Mouse (Mus musculus): ENCODE data around the gene BC048679.

BC048679 gene

DNA sequence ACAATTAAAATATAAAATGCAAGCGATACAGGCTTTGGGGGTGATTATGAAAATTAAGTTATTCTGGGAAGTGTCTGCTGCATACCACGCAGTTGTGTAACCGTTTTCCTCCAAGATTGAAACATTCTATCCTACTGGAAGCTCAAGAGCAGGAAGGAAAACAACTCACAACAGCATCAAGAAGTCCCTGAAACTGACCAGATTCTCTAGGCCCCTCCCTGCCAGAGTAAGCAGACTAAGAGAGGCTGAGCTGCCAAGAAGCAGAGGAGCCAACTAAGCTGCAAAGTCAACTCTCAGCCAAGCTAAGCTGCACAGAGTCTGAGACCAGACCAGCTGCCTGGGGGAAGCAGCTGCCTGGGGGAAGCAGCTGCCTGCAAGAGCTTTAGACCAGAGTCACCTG lies 22.9 kb downstream of the BC048679 start:
- DNase-seq = no peak

DNA sequence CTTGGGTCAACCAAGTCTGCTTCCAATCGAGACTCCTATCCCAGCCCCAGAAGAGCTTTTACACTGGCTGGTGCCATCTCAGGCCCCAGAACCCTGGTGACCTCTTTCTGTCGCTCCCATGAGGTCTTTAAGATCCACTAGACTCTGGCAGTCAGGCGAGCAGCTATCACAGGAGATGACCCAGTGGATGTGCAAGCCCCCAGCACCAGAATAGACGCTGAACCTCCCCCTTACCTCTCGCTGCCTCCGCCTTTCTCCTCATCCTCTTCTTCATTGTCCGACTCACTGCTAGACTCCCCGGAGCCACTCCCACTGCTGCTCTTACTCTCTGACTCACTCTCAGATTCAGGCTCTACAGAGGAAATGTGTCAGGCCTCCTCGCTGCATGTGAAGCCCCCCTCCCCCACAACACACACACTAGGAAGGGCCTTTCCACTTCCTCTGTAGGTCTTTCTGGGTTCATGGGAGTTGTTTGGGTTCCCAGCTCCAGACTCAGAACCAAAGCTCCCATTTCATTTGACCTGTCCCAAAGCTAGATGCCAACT lies 33.1 kb downstream of the BC048679 start:
- no peak for DNase-seq

- DNase-seq = no peak
Measured at GRCm38 (mm10) chr7:81464116-81464515, 34.0 kb downstream of the BC048679 start.

- DNase-seq = no peak
Measured at GRCm38 (mm10) chr7:81462815-81463214, 35.3 kb downstream of the BC048679 start.

DNA sequence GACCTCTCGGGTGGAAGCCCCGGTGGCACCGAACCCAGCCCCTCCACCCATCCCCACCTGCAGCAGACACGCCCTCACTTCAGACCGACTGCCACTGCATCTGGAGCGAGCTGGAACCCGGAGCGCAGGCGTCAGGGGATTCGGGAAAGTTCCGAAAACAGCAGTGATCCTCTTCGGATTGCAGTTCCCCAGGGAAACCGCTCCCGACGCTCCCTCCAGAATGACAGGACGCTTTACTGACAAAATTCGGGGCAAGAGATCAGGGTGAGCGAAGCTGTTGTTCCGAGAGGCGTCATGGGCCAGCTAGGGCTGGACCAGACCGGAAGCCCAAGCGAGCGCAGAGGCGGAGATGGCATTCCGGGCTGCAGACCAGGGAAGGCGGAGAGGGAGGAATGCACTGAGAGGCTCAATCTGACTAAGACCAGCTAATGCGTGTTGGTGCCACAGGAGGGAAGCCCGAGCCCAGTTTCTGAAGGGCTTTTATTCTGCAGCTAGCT lies 42.9 kb downstream of the BC048679 start, which contains the start of gene Cpeb1:
Gene Cpeb1 (minus strand): TSS at position 311 of the 497 bp plus-strand sequence.
- DNase-seq = peak; percentile 26

DNA sequence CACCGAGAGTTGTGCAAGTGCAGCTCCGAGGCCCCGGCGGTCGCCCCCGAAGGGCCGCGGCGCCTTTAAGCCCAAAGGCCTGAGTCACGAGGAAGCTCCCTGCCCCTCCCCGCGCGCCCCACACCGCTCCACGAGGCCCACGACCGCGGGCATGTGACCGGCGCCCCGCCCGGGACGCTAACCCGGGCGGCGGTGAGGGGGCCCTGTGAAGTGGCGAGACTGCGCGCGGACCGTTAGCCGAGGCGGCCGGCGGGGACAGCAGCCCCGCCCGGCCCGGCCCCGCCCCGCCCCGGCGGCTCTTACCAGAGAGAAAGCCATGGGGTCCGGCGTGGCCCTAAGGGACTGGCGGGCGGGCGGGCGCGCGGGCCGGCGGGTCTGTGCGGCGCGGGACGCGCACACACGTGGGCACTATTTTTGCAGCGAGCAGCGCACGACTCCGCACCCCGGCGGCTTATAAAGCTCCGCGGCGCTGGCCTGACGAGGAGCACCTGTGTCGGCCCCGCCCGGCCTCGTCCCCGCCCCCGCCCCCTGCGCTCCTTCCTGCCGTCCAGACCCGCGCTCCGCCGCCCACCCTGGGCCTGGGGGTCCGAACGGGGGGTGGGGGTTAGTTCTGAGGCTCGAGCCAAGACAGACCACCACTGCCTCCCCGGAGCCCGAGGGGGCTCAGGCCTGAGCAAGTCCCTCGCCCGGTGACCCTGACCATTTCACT lies 43.6 kb downstream of the BC048679 start:
- peak; percentile 44 for DNase-seq

DNA sequence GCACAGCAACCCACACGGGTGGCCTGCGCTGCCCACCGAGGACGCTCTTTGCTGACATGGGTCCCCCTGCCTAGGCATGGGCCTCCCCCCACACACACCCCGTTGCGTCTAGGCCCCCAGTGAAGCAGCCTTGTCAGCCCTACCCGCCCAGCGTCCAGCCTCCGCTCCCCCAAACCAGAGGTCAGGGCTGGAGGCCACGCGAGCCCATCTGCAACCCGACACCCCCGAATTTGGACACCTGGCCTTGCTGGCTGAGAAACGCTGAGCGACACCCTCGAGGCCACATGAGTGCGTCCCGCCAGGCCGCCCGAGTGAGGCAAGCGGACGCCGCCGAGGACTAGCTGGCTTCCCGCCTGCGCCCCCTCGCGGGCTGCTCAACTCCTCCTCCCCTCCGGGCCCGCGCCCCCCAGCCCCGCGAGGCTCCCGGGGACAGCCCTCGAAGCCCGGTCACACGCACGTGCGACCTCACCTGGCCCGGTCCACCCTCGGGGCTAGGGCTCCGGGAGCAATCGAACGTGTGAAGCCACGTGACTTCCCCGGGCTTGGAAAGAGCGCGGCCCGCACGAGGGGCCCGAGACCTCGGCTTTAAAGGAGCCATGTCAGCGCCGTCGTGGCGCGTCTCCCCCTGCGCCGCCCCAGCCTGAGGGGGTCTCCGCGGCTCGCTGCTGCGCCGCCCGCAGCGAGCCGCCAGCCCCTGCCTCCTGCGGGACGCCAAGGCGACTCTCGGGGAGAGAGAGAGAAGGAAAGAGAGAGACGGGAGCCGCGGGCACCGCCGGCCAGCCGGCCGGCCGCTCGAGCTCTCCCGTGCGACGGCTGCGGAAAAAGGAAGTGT lies 44.4 kb downstream of the BC048679 start:
- peak; percentile 28 for DNase-seq

- no peak for DNase-seq
Measured at GRCm38 (mm10) chr7:81452971-81453441, 45.1 kb downstream of the BC048679 start.

All from cerebellum, adult 11 months (tissue).